Mouse (Mus musculus) CD4-positive naive resting alpha-beta T cell, adult 76 days (primary cell): Measurements from ENCODE around the gene Plekhd1. TPM values are rescaled to one million over a fixed set of nuclear protein-coding genes. Genes with fewer than 3 reads are reported as not detected.

Experiments used
- total RNA-seq: library from RNA; stranded (reverse); gene quantifications from one replicate; pipeline ENCODE4 v1.2.4, GENCODE M21; 2023

The Plekhd1 gene
- total RNA-seq = 1.3 TPM

DNA sequence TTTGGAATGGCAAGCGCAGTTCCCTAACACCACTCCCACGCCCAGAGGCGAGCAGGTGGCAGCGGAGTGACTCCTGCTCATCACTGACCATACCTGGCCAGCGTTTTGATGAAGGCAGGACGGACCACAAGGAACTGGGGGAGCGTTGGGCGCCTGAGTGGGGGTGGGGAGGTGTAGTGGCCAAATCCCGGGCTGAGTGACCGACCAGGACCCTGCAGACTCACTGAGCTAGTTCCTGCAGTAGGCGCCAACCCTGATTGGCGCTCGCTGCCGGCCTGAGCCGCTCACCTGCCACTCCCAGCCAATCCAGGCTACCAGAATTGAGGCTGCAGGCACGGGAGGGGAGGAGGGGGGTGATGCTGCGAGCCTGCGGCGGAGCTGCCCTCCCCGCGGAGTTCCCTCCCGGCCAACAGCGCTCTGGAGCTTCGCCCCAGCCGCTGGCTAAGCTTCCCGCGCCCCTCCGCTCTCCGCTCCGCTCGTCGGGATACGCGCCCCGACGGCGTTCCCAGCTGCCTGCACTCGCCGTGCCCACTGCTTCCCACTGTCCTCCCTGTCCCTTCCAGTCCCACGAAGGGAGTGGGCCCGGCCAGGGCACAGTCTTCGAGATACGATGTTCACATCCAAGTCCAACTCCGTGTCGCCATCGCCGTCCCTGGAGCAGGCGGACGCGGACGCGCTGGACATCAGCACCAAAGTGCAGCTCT lies at the start of gene Plekhd1:
Plekhd1 (plus strand) TSS at position 323 of the 704 bp plus-strand sequence.

DNA sequence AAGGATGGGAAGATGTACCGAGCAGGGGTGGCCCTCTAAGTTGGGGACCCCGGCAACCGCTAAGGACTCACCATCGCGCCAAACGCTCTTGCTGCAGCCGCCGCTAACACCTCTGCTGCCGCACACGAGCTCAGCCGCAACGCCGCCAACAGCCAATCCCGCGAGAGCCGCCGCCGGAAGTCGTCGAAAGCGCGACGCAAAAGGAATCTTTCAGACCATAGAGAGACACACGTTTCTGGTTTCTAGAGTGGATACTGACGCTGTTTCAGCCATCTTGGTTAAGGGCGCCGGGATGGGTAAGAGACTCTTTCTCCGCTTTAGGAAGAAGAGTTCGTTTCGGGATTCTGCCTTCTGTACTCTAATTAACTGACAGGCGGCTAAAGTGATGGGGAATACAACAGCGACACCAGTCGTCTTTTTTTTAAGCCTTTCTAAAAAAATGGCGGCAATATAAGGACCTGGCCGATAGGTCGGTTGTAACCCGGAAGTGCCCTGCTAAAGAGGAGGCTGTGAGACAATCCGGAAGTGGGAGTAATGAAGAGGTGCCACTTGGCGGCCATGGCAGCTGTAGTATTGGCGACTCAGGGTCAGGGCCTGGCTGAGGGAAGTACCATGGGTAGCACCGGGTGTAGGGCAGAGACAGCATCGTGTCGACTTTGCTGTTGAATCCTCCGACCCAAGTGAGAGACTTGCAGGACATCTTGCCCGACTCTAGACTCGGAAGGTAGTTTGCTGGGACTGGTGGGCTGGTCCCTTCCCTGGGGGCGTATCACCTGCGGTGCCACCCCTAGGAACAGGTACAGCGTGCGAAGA lies 48.5 kb upstream of the Plekhd1 start, which contains the start of the genes Slc39a9 and Erh:
Slc39a9 (plus strand) TSS at position 191 of the 813 bp plus-strand sequence.
Erh (minus strand) TSS at position 649 of the 813 bp plus-strand sequence.

GRCm38 (mm10) chr12:80760396-80760801 lies 68.0 kb downstream of the Plekhd1 start, which contains the start of gene Ccdc177:
Ccdc177 (minus strand) TSS chr12:80760687.

Other genes starting within 250 kb of the Plekhd1 start
- gene Exd2, start 229.5 kb upstream of the Plekhd1 start, total RNA-seq = 42.1 TPM
- gene Galnt16, start 174.3 kb upstream of the Plekhd1 start, total RNA-seq = not detected
- 30.9 TPM for gene Slc39a9, start 48.7 kb upstream of the Plekhd1 start, total RNA-seq
- gene Erh, start 48.2 kb upstream of the Plekhd1 start, total RNA-seq = 80.0 TPM
- not detected for gene Ccdc177, start 68.1 kb downstream of the Plekhd1 start, total RNA-seq
- gene Susd6, start 97.9 kb downstream of the Plekhd1 start, total RNA-seq = 137 TPM